Mouse (Mus musculus) neural tube, embryonic 15.5 days (tissue): Measurements from ENCODE around the gene Ebp. TPM values are rescaled to one million over a fixed set of nuclear protein-coding genes. Genes with fewer than 3 reads are reported as not detected.

Source experiments
- ATAC-seq: fragments of 200-750 bp; cut with Nextera tagmentation; 2 replicates; pipeline ENCODE4 v1.8.0; 2017; ENCODE audit warnings: mild to moderate bottlenecking, moderate TSS enrichment, moderate library complexity; ENCODE audit not compliant: low FRiP score
- H3K27ac ChIP-seq: fragments of 300-500 bp; sonication (generic); replicated peaks from 2 replicates; pipeline ENCODE4 v1.5.1; 2015; ENCODE audit warnings: mild to moderate bottlenecking, inconsistent platforms
- H3K27me3 ChIP-seq: fragments of 300-500 bp; sonication (generic); replicated peaks from 2 replicates; pipeline ENCODE4 v1.6.1; 2015; ENCODE audit warnings: inconsistent platforms
- H3K36me3 ChIP-seq: fragments of 300-500 bp; sonication (generic); 2 replicates; pipeline ENCODE4 v1.6.1; 2015; ENCODE audit warnings: inconsistent platforms
- H3K4me1 ChIP-seq: fragments of 300-500 bp; sonication (generic); 2 replicates; pipeline ENCODE4 v1.6.1; 2015; ENCODE audit warnings: inconsistent platforms
- H3K4me2 ChIP-seq: fragments of 300-500 bp; sonication (generic); 2 replicates; pipeline ENCODE4 v1.6.1; 2015; ENCODE audit warnings: inconsistent platforms, mild to moderate bottlenecking, moderate library complexity
- H3K4me3 ChIP-seq: fragments of 300-500 bp; sonication (generic); replicated peaks from 2 replicates; pipeline ENCODE4 v1.5.1; 2015; ENCODE audit warnings: mild to moderate bottlenecking, inconsistent platforms
- H3K9ac ChIP-seq: fragments of 300-500 bp; sonication (generic); replicated peaks from 2 replicates; pipeline ENCODE4 v1.6.1; 2015; ENCODE audit warnings: mild to moderate bottlenecking, inconsistent platforms
- H3K9me3 ChIP-seq: fragments of 300-500 bp; sonication (generic); replicated peaks from 2 replicates; pipeline ENCODE4 v1.6.1; 2016; ENCODE audit warnings: inconsistent platforms
- WGBS: fragments of 180-500 bp; shearing (Covaris S2); methylation state at CpG from one replicate; pipeline ENCODE4 v1.1.7; 2015; ENCODE audit warnings: mixed read lengths; 5-methylcytosine and 5-hydroxymethylcytosine counted together
- polyA plus RNA-seq: library from polyadenylated mRNA; unstranded; fragments of >200 nt; fragmentation: Nextera tagmentation; extraction: Ambion mirVana; gene quantifications from 2 replicates; pipeline ENCODE4 v1.2.1, GENCODE M21; 2015

Ebp gene
- polyA plus RNA-seq, 1 experiment from 2014 or later: 32.1 TPM

GRCm38 (mm10) chrX:8140446-8140845 lies 52.9 kb downstream of the Ebp start:
- H3K4me1 ChIP-seq: peaks cover 13% of the 10 kb centered on the region
- H3K36me3 ChIP-seq: peaks cover 22% of the 10 kb centered on the region
- no peak overlapping the region for H3K4me2 ChIP-seq
- no peaks in the 10 kb centered on the region for H3K9me3 ChIP-seq
- WGBS: 91% methylated on average over 2 of the region's 2 CpGs
- no peak overlapping the region for H3K9ac ChIP-seq
- H3K4me3 ChIP-seq: no peak overlapping the region
- ATAC-seq: no peak
- H3K27me3 ChIP-seq: no peaks in the 10 kb centered on the region
- H3K27ac ChIP-seq: no peak overlapping the region

- H3K36me3 ChIP-seq: peaks cover 22% of the 10 kb centered on the region
- 26% methylated on average over 1 of the region's 1 CpGs for WGBS
- H3K27ac ChIP-seq: no peak overlapping the region
- H3K9ac ChIP-seq: no peak overlapping the region
- H3K4me3 ChIP-seq: no peak overlapping the region
- H3K27me3 ChIP-seq: no peaks in the 10 kb centered on the region
- ATAC-seq: no peak
- no peaks in the 10 kb centered on the region for H3K9me3 ChIP-seq
- H3K4me2 ChIP-seq: no peak overlapping the region
- peaks cover 12% of the 10 kb centered on the region for H3K4me1 ChIP-seq
Measured at GRCm38 (mm10) chrX:8139480-8139879, 53.8 kb downstream of the Ebp start.

GRCm38 (mm10) chrX:8135886-8136285 lies 57.4 kb downstream of the Ebp start:
- Histone ChIP-seq H3K4me2 (no peak overlapping the region), H3K4me3 (no peak overlapping the region), H3K9me3 (no peaks in the 10 kb centered on the region), H3K27ac (no peak overlapping the region), H3K36me3 (peaks cover 6% of the 10 kb centered on the region), H3K9ac (no peak overlapping the region), H3K27me3 (no peaks in the 10 kb centered on the region), H3K4me1 (peaks cover 5% of the 10 kb centered on the region)
- WGBS: 49% methylated on average over 2 of the region's 2 CpGs
- ATAC-seq: no peak

Other genes with a start within 250 kb of the Ebp start
- 57.4 and 61.3 TPM in 2 replicates for gene Hdac6, start 245.6 kb downstream of the Ebp start, polyA plus RNA-seq
- gene Gata1, start 215.4 kb downstream of the Ebp start, polyA plus RNA-seq: 3.1 TPM in 1 of 2 replicates, not detected in the other
- 0.28 and 0.88 TPM in 2 replicates for gene Glod5, start 175.0 kb downstream of the Ebp start, polyA plus RNA-seq
- 34.6 and 42.5 TPM in 2 replicates for gene Suv39h1, start 118.8 kb downstream of the Ebp start, polyA plus RNA-seq
- 0.14 and 2.0 TPM in 2 replicates for gene Was, start 103.0 kb downstream of the Ebp start, polyA plus RNA-seq
- 56.2 and 64.9 TPM in 2 replicates for gene Wdr13, start 60.6 kb downstream of the Ebp start, polyA plus RNA-seq
- gene Rbm3, start 47.6 kb downstream of the Ebp start, polyA plus RNA-seq: 309 and 341 TPM in 2 replicates
- 22.7 and 23.3 TPM in 2 replicates for gene Tbc1d25, start 17.3 kb downstream of the Ebp start, polyA plus RNA-seq
- 41.9 and 48.9 TPM in 2 replicates for gene Porcn, start 13.0 kb upstream of the Ebp start, polyA plus RNA-seq
- 44.7 and 47.1 TPM in 2 replicates for gene Ftsj1, start 58.9 kb upstream of the Ebp start, polyA plus RNA-seq
- gene Slc38a5, start 77.6 kb upstream of the Ebp start, polyA plus RNA-seq: 36.8 and 41.2 TPM in 2 replicates
- not detected in 2 replicates for gene Ssxb10, start 133.9 kb upstream of the Ebp start, polyA plus RNA-seq
- not detected in 2 replicates for gene Ssxb9, start 173.5 kb upstream of the Ebp start, polyA plus RNA-seq
- gene Ssxb1, start 219.8 kb upstream of the Ebp start, polyA plus RNA-seq: not detected in 2 replicates